Mouse (Mus musculus): ENCODE results near the gene Tceal5.
A peak's percentile ranks its signal among the peaks of the same experiment; 100 is the strongest.

Tceal5 gene

DNA sequence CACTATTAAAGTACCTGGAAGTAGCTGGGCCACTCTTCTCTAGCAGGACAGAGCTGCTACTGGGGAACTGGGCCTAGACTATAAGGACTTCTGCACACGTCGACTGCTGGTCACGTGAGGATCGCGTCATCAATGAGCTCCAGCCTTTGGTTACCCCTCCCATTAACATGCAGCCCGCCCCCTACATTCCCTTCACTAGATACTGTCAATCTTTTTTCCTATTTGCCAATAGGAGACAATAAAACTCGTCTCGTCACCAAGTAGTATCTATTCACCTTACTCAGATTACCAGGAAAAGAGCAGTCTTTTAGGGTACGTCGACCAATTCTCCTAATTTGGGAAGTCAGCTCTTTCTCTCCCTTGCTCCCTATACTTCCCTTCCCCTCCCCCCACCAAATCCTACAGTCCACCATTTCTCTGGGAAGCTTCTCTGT, 31.5 kb downstream of the Tceal5 start, which contains the start of gene Tceal8:
Gene Tceal8, minus strand, starts transcription at position 225 of the 434 bp plus-strand sequence.
- DNase-seq (ENCODE audit: low read depth, low spot score), result peak; percentile 89

DNA sequence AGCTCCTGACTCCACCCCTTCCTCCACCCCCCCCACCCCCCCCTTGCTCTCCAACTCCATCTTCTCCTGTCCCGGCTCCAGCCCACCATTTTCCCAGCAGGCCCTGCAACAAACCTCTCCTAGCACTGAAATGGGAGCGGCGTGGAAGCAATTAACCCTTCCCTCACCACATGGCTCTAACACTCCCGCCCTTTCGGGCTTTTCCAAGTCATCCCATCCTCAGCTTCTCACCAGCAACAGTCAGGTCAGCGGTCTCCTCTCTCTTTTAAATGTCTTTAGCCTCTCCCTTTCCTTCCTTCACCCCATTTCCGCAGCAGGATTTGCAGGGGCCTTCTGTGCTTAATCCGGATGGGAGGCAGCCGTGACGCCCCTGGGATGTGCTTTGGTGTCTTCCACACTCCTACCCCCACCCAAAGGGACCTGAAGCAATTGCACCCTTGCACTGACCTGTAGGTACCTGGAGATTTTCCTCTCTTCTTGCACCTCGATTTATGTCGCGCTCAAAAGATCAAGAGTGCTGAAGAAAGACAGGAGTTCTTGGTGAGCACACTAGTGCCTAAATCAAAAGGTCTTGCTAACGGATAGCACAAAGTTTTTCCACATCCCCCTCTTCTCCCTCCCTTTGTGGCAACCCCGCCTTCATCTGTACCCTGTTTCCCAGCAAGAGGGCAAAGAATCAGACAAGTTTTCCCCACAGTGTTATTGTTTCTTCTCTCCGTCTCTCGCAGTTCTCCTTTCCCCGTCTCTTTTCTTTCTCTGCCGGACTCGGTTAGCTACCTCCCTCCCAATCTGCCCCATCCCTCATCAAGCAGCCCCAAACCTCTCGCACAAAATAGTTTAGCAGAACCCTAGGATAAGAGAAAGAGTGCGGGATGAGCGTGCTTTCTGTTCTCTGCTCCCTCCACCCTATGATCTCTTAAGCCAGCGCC, 32.2 kb downstream of the Tceal5 start:
- peak; percentile 57 for DNase-seq (ENCODE audit: low read depth, low spot score)

DNA sequence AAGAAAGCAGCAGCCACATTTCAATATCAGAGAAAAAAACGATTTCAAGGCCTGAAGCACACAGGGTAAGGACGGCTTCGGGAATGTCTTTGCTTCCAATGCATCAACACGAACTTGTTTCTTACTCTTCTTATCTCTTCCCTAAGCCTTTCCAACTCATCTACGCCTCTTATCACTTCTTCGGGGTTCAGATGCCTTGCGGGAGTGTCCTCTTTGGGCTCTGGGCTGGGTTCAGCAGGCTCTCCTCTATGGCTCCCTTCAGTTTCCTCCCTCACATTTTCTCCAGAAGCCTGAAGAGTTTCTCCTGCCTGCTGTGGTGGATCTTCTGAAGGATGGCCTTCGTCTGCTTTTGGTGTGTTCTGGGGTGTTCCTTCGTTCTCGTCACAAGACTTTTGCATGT, 33.1 kb downstream of the Tceal5 start:
- DNase-seq (ENCODE audit: low read depth, low spot score), result no peak
